Mouse (Mus musculus) ovary, postnatal 10 days (tissue): Measurements from ENCODE around the gene Trim2.

Experiments
- DNase-seq: peaks from one replicate; pipeline ENCODE4 v3.0.0; 2022; ENCODE audit warnings: low spot score

Gene Trim2

GRCm38 (mm10) chr3:84319504-84319903, 12.8 kb upstream of the Trim2 start:
- no peak for DNase-seq

DNA sequence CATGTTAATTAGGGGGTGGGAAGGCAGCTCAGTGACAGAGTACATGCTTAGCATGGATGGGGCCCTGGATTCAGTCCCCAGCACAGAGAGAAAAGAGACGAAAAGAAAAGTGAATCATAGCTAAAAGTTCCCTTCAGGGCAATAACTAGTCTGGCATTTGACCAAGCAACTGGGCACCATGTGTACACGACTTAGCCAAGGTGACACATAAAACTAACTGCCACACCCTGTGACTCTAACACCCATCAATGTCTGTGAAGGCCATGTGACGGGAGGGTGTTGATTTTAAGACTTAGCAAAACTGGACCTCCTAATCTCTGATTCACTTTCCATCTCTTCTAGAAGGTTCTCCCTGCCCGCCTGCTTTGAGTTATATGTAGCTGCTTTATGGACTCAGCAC, 12.2 kb upstream of the Trim2 start:
- DNase-seq = no peak

DNA sequence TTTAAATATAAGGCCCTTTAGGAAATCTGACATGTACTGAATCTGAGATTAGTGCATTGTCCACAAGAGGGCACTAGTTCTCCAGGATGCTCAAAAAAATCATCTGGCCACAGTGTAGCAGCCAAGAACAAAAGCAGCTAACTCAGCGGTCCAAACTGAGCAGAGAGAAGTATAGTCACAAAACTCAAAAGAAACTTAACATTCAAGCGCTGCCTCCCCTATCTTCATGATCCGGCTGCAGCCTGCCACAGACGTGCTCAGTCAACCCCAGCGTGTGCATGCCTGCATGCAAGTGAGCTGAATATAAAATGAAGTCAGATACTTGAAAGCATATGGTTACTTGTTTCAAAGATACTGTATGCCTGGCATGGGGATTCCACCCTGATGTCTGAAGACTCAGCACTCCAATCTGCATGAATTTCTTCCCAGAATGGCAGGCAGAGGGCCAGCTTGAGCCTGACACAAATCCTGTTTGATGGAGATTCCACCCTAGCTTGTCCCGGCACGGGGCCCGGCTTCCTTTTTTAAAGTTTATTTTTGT, 8.0 kb upstream of the Trim2 start:
- DNase-seq = no peak

DNA sequence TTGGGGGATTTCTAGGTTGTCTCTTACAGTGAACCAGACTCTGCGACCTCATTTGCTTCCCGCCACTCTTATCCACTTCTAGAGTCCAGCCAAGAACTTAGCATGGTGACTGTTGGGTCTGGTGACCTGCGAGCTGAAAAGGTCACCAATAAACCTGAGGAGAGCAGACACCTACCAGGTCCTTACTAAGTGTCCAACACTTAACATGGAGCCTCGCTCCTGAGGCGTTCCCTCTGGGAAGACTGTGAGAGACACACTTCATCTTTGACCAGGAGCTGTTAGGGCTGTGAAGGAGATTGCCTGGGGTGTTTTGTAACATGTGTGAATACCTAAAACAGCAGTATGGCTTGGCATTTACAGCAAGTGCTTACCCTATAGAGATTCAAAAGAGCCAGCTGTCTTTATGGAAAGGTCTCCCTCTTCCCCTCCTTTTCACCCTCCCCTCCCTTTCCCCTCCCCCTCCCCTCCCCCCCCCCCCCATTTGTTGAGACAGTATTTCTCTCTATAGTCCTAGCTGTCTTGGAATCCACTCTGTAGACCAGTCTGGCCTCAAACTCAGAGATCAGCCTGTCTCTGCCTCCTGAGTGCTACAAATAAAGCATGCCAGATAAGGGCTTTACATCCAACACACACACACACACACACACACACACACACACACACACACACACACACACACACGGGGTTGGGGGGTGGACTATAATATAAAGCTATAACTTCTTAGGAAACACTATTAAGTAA, 7.3 kb upstream of the Trim2 start:
- no peak for DNase-seq

- DNase-seq = peak; percentile 24
These were observed 6.5 kb upstream of the Trim2 start for GRCm38 (mm10) chr3:84313003-84313800.

- no peak for DNase-seq
These were observed 5.6 kb upstream of the Trim2 start for GRCm38 (mm10) chr3:84312326-84312725.

DNA sequence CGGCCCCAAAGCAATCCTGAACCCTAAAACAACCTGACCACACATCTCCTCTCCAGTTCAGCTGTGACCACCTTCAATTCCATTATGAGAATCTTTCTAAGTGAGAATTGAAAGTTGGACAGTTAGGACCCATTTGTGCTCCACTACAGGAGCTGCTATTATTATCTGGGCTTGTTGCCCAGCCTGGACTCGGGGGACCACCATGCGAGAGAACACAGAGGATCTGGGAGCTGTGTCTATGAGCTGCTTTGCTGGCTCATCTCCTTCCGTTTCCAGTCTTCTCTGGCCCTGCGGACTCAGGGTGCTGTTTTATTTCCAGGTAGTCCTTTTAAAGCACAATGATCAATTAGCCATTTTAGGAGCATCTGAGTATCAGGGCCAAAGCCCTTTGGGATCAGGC, 839 bp upstream of the Trim2 start:
- no peak for DNase-seq

DNA sequence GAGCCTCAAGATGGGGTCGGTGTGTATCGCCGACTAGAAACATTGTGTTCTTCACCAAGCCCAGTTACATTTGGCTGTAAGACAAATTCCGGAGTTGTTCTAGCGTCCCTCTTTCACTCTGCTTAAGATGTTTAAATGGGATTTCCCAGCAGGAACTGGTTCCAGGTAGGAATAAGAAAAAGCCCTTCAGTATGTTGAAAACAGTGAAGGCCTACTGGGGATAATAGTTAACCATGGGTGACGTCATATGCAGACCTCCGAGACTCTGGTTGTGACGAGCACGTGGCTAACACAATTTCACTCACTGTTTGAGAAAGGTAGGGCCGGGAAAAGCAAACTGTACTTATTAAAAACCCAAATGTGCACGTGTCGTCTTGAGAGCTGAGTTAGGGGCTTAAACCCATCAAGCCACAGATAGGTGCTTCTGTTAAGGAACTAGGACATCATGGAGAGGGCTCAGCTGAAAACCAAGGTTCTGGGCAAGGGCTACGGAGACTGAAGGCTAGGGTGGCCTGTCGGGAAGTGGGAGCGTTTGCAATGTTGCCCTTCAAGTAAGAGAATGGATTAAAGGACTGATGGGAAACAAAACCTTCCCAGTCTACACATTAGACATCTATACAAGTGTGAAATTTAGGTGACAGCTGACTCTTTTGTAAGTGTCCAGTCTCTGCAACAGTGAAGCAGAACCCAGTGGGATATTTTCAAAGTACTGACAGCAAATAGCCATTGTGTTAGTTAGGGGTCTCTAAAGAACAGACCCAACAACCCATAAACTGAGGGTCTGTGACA, 761 bp downstream of the Trim2 start:
- no peak for DNase-seq

- DNase-seq = no peak
These were observed 1.5 kb downstream of the Trim2 start for GRCm38 (mm10) chr3:84305010-84305692.

GRCm38 (mm10) chr3:84304339-84305009, 2.2 kb downstream of the Trim2 start:
- DNase-seq = no peak

DNA sequence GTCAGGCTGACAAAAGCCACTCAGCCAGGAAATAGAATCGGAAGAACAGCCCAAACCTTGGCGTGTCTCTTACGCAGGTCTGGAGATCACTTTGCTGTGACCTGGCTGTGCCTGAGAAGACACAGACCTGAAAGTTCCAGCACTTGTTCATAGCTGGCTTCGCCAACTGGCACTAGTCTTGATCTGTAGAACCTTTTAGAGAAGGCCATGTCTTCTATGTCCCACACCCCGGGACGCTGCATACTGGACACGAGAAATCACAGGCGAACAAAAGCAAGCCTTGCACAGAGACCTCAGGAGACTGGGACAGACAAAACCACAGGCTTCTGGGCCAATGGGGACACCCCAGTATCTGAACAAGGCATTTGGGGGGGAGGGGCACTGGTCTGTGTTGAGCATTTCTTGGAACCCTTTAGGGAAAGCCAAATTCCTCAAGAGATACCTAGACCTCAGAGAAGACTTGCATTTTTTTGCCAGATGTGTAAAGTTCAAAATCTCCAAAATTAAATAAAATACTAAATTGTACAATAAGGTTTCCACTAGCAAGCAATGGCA, 3.2 kb downstream of the Trim2 start:
- no peak for DNase-seq

GRCm38 (mm10) chr3:84302273-84302672, 4.4 kb downstream of the Trim2 start:
- DNase-seq = no peak

DNA sequence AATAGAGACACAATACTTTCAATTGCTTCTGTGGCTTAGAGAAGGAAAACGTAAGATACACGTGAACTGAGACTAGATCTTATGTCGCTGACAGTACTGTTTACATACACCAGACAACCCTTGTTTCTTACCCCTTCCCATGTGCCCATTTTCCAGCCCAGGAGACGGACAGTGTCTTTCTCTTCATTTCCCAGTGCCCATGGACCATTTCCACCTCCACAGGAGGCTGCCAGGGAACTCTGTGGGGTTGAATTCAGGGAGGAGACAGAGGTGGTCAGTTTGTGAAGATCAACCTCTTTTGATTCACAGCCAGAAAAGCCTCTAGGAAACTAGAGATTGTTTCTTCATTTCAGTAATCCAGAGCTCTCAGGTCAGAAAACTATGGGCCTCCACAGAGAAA, 5.0 kb downstream of the Trim2 start:
- no peak for DNase-seq

DNA sequence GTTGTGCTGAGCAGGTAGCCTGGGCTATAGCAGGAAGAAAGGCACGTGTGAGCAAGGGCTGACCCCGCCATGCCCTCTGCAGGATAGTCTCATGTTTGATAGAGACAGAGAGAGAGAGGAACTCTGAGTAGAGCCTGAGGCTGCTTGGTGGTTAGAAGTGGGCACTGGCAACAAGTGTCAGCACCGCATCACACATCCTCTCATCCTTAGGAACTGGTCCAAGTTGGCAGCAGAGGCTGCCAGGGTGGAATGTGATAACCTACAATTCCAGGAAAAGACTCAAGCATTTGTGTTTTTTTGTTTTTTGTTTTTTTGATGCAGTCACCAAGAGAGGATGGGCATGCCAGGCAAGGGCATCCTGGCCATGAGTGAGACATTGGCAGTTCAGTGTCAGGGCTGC, 8.5 kb downstream of the Trim2 start:
- DNase-seq = no peak

DNA sequence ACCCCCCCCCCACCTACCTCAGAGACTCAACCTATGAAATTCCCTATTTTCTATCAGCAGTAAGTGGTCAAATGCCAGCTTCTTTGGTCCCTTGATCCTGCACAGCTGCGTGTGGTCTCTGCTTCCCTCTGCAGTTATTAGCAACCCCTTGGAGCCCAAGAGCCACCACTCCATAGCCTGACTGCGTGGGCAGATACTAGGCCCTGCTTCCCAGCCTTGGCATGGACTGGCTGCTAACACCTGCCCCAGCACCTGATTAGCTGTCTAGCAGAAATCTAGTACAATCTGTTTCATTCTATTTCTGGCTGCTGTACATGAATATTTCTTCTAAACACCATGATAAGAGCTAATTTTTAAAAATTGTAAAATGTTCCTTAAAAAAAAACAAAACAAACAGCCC, 10.0 kb downstream of the Trim2 start:
- no peak for DNase-seq

DNA sequence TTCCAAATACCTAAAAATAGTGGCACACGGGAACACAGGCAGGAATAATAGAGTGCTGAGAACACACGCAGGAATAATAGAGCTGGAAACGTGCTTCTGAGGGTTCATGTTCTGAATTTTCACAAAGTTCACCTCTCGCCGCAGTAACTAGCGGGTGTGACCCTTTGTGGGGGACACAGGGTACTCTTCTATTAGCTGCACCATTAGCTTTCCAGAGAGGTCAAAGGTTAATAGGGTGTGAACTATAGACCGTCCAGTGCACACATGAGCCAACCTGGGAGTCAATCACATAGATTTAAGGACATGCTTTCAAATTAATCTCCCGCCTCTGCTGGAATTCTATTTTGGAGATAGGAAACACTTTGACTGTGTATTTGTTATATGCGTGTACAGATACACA, 11.9 kb downstream of the Trim2 start:
- DNase-seq = no peak

GRCm38 (mm10) chr3:84293666-84294595, 12.7 kb downstream of the Trim2 start:
- no peak for DNase-seq

- DNase-seq = no peak
These were observed 14.4 kb downstream of the Trim2 start for GRCm38 (mm10) chr3:84292238-84292637.

- no peak for DNase-seq
These were observed 17.7 kb downstream of the Trim2 start for GRCm38 (mm10) chr3:84288931-84289330.

DNA sequence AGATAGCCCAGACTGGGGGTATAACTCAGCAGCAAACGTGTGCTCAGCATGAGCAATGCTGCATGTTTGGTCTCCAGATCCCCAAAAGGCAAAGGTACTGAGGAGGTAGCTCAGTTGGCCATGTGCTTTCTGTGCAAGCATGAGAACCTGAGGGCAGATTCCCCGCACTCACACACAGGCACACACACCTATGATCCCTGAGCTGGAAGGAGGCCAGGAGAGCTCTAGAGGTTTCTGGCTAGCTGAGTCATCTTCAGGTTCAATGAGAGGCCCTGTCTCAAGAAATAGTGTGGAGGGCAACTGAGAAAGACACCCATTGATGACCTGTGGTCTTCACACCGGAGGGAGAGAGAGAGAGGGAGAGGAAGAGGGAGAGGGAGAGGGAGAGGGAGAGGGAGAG, 19.4 kb downstream of the Trim2 start:
- no peak for DNase-seq
